Mouse (Mus musculus) intestine, postnatal 0 days (tissue): Measurements from ENCODE around the gene Zfp988. TPM values are rescaled to one million over a fixed set of nuclear protein-coding genes. Genes with fewer than 3 reads are reported as not detected.
A peak's percentile ranks its signal among the peaks of the same experiment; 100 is the strongest.
"Not testable (repeated sequence)": the region's sequence is repeated elsewhere in the genome, so short reads cannot be mapped to it uniquely, and the experiment has no call there.

Source experiments
- ATAC-seq: fragments of 200-750 bp; cut with Nextera tagmentation; 2 replicates; pipeline ENCODE4 v1.8.0; 2017; ENCODE audit warnings: mild to moderate bottlenecking, moderate TSS enrichment, moderate library complexity
- H3K27ac ChIP-seq: fragments of 300-500 bp; sonication (generic); 2 replicates; pipeline ENCODE4 v1.5.1; 2014; ENCODE audit warnings: mild to moderate bottlenecking, low read depth, low read length, moderate library complexity
- H3K27me3 ChIP-seq: fragments of 300-500 bp; sonication (generic); replicated peaks from 2 replicates; pipeline ENCODE4 v1.6.1; 2014; ENCODE audit warnings: low read length, mixed read lengths; ENCODE audit not compliant: control insufficient read depth, insufficient read depth
- H3K36me3 ChIP-seq: fragments of 300-500 bp; sonication (generic); 2 replicates; pipeline ENCODE4 v1.6.1; 2014; ENCODE audit warnings: mild to moderate bottlenecking, moderate library complexity; ENCODE audit not compliant: control insufficient read depth, insufficient read depth
- H3K4me1 ChIP-seq: fragments of 300-500 bp; sonication (generic); replicated peaks from 2 replicates; pipeline ENCODE4 v1.6.1; 2014; ENCODE audit warnings: antibody characterized with exemption, low read length, mixed read lengths; ENCODE audit not compliant: control insufficient read depth, insufficient read depth
- H3K4me2 ChIP-seq: fragments of 300-500 bp; sonication (generic); replicated peaks from 2 replicates; pipeline ENCODE4 v1.6.1; 2014; ENCODE audit warnings: low read depth, mild to moderate bottlenecking, moderate library complexity
- H3K4me3 ChIP-seq: fragments of 300-500 bp; sonication (generic); 2 replicates; pipeline ENCODE4 v1.5.1; 2014; ENCODE audit warnings: low read depth, low read length
- H3K9ac ChIP-seq: fragments of 300-500 bp; sonication (generic); 2 replicates; pipeline ENCODE4 v1.6.1; 2014; ENCODE audit warnings: mild to moderate bottlenecking, low read depth, low read length
- H3K9me3 ChIP-seq: fragments of 300-500 bp; sonication (generic); 2 replicates; pipeline ENCODE4 v1.6.1; 2016; ENCODE audit warnings: mixed run types; ENCODE audit not compliant: control insufficient read depth
- WGBS: fragments of 180-500 bp; shearing (Covaris S2); extraction: QIAGEN DNeasy Blood & Tissue Kit; methylation state at CpG from one replicate; pipeline ENCODE4 v1.1.7; 2014; 5-methylcytosine and 5-hydroxymethylcytosine counted together
- polyA plus RNA-seq: library from polyadenylated mRNA; unstranded; fragments of >200 nt; fragmentation: Nextera tagmentation; extraction: Ambion mirVana; gene quantifications from 2 replicates; pipeline ENCODE4 v1.2.1, GENCODE M21; 2015

Zfp988 gene
- polyA plus RNA-seq, 1 experiment from 2014 or later = 0.18 TPM

DNA sequence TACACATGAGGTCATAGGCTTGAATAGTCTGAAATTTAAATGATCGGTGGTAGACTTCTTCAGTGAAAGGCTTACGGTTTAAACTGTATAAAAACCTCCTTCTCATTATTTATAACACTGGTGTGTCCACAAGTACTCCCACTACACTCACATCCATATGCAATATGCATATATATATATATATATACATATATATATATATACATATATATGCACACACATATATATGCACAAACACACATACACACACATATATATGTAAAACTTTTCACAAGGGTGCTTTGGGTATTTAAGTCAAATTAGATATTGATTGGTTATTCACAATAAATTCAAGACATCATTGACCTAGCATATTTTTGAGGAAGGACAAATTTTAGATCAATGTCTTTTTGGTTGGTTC lies 51.7 kb downstream of the Zfp988 start:
- not testable (repeated sequence) for H3K4me2 ChIP-seq, H3K4me1 ChIP-seq, ATAC-seq, H3K36me3 ChIP-seq, H3K9me3 ChIP-seq, H3K27ac ChIP-seq, H3K27me3 ChIP-seq, H3K4me3 ChIP-seq, H3K9ac ChIP-seq
- WGBS = no CpG with 5 or more reads among the region's 2 CpGs

DNA sequence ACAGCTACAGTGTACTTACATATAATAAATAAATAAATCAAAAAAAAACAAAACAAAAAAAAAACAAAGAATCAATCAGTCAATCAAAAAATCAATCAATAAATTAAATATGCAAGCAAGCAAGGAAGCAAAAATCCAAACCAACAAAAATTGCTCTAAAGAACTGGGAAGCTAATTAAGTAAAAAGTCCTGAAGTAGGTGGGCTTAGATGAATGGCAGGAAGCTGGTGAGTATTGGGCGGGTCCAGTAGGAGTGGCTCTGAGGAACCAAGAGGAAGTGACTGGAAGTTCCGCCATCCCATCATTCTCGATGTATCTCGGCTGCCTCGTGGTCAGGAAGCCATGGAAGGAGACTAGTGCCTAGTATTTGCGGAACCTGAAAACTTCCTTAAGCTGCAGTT lies 55.5 kb downstream of the Zfp988 start, which contains the start of gene Zfp978:
TSS of gene Zfp978 (plus strand) at position 301 of the 400 bp plus-strand sequence.
- no CpG with 5 or more reads among the region's 6 CpGs for WGBS
- H3K4me2 ChIP-seq, H3K27ac ChIP-seq, H3K4me3 ChIP-seq, H3K36me3 ChIP-seq, H3K9me3 ChIP-seq, ATAC-seq, H3K4me1 ChIP-seq, H3K9ac ChIP-seq, H3K27me3 ChIP-seq: not testable (repeated sequence)

DNA sequence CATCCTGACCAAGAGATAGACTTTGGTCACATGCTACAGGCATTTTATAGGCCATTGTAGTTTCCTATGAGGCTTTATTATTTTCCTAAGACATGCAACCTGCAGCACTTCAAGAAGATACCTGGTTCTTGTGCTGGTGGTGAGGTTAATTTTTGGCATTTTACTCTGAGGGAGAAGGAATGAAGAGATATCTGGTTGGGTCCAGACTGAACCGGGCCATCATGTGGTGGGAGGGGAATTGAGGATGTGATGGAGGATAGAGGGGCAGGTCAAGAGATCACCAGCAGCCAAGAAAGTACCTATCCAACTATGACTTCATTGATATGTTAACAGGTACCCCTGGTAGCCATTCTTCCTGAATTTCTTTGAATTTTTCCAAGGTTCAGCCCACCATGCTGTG lies 56.4 kb downstream of the Zfp988 start:
- H3K36me3 ChIP-seq, H3K9me3 ChIP-seq, H3K27ac ChIP-seq, ATAC-seq, H3K27me3 ChIP-seq, H3K4me3 ChIP-seq, H3K4me2 ChIP-seq, H3K9ac ChIP-seq, H3K4me1 ChIP-seq: not testable (repeated sequence)
- WGBS = no CpG with 5 or more reads among the region's 1 CpGs

DNA sequence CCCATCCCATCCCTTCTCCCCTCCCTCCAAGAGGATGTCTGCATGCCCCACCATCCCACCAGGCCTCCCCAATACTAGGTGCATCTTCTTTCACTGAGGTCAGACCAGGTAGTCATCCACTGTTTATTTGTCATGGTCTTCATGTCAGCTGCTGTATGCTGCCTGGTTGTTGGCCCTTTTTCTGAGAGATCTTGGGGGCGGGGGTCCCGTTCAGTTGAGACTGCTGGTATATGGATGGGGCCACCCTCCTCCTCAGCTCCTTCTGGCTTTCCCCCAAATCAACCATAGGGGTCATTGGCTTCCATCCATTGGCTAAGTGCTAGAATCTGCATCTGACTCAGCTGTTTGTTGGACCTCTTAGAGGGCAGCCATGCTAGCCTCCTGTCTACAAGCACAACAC lies 64.1 kb downstream of the Zfp988 start:
- not testable (repeated sequence) for H3K36me3 ChIP-seq, H3K4me3 ChIP-seq, H3K4me1 ChIP-seq, H3K27me3 ChIP-seq, H3K4me2 ChIP-seq, H3K9ac ChIP-seq, H3K9me3 ChIP-seq, H3K27ac ChIP-seq
- WGBS = no CpG with 5 or more reads among the region's 2 CpGs
- peak; percentile 33; the same call in 1 of the 2 replicates for ATAC-seq

DNA sequence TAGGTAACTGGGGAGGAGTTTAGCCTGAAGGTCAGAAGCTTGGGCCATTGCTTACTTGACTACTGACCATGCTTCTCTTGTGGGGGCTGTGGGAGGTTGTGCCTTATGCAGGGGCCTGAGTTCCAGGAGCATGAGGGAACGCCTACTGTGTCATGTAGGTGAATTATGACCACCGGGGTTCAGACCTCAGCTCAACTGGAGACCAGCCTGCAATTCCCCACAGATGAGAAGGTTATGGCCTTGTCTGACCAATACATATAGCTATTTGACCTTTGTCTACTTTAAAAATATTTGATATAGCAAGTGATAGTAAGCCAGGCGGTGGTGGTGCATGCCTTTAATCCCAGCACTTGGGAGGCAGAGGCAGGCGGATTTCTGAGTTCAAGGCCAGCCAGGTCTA lies 77.7 kb downstream of the Zfp988 start:
- H3K9ac ChIP-seq, H3K27me3 ChIP-seq, ATAC-seq, H3K4me1 ChIP-seq, H3K36me3 ChIP-seq, H3K9me3 ChIP-seq, H3K4me3 ChIP-seq, H3K27ac ChIP-seq, H3K4me2 ChIP-seq: not testable (repeated sequence)
- whole genome bisulfite sequencing = 69% methylated on average over 2 of the region's 4 CpGs

Other genes with a start within 250 kb of the Zfp988 start
- 9.1 and 9.9 TPM in 2 replicates for gene Zfp991, start 173.6 kb upstream of the Zfp988 start, polyA plus RNA-seq
- gene Zfp978, start 55.6 kb downstream of the Zfp988 start, polyA plus RNA-seq = not detected in 2 replicates
- gene Zfp982, start 186.7 kb downstream of the Zfp988 start, polyA plus RNA-seq = 1.7 and 2.0 TPM in 2 replicates
- 0.05 and 0.20 TPM in 2 replicates for gene Gm16503, start 234.5 kb downstream of the Zfp988 start, polyA plus RNA-seq
- gene Zfp985, start 247.6 kb downstream of the Zfp988 start, polyA plus RNA-seq = 0.23 and 0.33 TPM in 2 replicates